Mouse (Mus musculus): ENCODE measurements around the gene Zfp580.
A peak's percentile ranks its signal among the peaks of the same experiment; 100 is the strongest.
"Not testable (repeated sequence)": the region's sequence is repeated elsewhere in the genome, so short reads cannot be mapped to it uniquely, and the experiment has no call there.

The Zfp580 gene

DNA sequence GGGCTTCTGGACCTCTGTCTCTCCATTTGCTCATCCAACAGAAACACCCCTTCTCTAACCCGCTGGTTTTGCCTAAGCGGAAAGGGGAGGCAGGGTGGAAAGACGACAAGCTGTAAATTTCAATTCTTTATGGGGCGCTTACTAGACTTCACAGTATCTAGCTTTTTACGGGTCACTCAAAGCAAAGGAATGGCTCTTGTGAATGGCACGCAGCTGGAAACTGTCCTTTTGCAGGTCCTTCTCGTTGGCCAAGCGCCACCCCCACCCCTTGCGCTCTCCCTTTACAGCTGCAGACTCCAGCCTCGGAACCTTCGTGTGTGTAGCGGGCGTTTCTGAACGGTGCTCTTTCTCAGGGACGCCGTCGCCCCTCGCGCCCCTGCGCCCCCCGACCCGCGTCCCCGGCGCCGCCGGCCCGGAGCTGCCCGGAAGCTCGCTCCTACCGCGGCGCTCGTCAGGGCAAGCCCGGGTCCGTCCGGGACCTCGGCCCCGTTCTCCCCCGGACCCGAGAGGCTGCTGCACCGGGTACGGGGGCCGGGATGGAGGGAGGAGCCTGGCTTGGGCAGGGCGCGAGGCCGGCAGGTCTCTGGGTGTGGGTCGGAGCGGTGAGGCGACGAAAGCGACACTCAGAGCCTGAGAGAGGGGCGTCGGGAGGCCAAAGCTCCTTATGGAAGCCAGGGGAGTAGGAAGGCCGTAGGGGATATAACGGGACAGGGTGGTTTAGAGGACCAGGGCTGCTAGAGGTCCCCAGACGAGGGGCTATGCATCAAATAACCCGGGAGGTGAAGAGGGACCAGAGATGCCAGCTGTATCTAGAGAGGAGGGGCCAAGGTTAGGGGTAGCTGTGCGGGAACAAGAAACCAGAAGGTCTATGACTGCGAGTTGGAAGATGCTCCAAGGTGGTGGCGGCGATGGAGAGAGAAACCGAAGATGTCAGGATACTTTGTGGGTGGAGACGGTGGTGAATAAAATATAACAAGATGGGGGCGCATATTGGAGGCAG lies at the start of gene Zfp580:
TSS of gene Zfp580 (plus strand) at position 346 of the 1,000 bp plus-strand sequence.
- DNase-seq (ENCODE audit: low read depth), result peak; percentile 86

DNA sequence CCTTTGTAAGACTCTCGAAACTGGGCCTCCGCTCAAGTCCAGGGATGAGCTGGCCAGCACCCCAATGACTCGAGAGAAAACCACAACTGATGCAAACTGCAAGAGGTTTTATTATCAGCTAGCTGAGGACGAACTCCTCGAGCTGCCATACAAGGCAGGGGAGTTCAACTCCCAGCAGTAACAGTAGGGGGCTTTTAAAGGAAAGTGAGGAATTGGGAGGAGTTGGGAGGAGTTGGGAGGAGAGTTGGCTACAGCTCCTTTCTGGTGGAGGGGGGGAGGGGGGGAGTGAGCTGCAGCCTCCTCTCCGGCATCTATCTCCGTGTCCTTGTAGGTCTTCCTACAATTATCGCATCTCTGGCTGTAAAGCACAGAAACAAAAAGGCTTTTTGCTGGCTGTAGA lies 48.5 kb upstream of the Zfp580 start:
- not testable (repeated sequence) for DNase-seq (ENCODE audit: low read depth)

DNA sequence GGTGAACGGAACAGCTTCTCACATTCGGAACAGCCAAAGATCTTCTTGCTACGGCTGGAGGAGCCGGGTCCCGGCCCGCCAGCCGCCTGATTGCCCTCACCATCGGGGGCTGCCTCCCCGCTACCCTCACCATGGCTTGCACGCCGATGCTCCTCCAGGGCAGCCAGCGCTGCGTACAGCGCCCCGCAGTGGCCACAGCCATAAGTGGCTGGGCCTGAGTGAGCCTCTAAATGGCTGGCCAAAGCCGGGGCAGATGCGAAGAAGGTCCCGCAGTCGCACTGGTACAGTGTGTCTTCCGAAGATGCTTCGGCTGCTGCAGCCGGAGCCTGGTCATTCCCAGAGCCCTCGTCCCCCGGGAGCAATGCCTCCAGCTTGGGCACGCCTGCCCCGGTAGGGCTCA lies 43.1 kb upstream of the Zfp580 start:
- DNase-seq (ENCODE audit: low read depth), result no peak

DNA sequence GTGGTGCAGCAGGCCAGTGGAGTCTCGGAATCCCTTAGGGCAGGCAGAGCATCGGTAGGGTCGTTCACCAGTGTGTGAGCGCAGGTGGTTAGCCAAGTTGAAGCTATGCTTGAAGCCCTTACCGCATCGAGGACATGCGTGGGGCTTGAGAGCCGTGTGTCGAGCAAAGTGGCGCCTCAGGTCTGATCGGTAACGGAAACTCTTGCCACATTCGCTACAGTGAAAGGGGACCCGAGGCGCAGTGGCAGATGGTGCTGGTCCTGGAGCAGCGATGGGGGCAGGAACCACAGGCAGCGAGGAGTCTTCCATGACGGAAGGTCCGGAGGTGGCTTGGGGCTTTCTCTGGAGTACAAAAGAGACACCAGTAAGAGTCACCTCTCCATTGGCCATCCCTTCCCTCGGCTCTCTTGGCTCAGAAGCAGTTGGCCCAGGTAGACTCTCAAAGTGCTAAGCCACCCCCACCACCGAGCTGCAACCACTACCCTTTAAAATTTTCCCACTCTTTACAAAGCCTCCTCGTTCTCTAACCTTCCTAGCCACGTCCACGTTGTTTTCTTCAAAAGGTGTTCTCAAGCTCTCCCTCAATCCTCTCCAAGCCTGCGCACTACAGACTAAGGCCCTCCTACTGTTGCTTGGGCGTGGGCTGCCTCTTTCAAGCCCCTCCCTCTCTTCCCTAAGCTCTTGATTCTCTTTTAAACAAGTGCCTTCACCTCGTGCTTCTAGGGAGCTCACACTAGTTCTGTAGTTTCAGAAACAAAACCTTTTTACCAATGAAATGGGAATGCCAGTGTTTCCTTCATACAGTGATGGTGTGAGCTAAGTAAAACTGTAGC lies 38.4 kb upstream of the Zfp580 start:
- DNase-seq (ENCODE audit: low read depth), result peak; percentile 17

DNA sequence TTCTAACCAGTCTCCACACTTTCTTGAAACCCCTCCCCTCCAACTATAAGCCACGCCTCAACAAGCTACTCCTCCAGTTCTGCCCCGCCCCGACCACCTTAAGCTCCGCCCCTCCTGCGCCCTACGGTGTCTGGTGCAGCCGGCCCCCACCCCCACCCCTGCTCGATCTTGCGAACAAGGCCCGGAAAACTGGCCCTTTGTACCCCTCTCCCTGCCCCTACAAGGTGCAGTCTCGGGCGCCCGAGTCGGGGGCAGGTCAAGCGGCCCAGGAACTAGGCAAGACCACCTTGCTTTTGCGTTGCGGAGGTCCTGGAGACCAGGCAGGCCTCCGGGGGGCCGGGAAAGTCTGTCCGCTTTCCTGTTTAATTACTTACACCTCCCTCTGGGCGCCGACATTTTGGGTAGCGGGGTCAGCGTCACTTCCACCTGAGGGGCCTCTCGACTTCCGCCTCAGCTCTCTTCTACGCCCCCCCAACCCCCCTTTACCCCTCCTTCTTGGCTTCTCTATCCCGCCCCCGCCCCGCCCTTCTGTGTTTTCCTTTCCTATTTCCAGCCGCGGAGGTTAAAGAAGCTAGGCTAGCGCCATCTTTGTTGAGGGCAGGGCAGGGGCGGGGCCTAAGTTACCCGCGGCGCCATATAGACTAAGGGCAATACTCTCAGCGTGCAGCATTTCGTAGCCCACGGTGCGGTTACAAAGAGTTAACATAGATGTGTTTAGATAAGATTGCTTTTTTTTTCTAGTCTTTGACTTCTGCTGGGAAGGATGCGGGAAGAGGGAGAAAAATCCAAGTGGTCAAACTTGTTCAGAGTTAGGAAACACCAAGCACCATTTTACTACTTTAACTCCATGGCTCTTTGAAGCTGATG lies 36.9 kb upstream of the Zfp580 start, which contains the start of the genes Zfp524 and Fiz1:
TSS of gene Zfp524 (plus strand) at position 165 of the 867 bp plus-strand sequence.
TSS of gene Fiz1 (minus strand) at position 447 of the 867 bp plus-strand sequence.
- DNase-seq (ENCODE audit: low read depth), result peak; percentile 99

DNA sequence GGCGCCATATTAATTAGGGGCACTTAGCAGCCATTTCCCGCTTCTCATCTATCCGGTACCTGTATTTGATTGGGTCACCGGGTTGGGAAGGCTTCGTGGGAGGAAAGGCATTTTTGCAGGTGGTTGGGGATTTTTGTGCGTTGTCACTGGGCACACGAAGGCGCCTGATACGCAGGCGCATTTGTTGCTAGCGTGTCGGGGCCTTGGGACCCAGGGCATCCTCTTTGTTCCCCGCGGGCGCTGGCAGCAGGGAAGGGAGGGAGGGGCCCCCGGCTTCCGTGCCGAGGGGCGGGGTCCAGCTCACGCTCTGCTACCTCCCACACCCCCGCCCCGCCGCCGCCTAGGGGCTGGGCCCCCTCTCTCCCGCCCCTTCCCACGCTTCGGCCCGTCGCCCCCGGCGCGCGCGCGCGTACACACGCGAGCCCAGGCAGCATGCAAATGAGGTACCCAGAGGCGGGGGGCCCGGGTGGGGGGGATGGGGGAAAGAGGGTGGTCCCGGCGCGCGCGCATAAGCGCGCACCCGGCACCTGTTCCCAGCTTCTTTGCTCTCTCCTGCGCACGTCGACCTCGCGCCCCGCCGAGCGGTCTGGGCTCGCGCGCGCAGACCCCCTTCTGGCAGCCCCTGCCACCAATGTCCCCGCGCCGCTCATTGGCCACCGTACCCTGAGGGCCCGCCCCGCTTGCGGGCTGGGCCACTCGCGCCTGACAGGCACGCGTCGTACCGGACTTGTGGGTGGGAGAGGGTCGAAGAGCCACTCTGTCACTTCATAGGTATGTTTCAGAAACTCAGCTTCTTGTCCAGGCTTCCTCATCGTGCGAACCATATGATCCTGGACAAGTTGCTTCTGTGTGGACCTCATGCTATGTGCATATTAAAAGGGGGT lies 36.0 kb upstream of the Zfp580 start, which contains the start of gene Gm44973:
TSS of gene Gm44973 (plus strand) at position 379 of the 884 bp plus-strand sequence.
- peak; percentile 96 for DNase-seq (ENCODE audit: low read depth)

DNA sequence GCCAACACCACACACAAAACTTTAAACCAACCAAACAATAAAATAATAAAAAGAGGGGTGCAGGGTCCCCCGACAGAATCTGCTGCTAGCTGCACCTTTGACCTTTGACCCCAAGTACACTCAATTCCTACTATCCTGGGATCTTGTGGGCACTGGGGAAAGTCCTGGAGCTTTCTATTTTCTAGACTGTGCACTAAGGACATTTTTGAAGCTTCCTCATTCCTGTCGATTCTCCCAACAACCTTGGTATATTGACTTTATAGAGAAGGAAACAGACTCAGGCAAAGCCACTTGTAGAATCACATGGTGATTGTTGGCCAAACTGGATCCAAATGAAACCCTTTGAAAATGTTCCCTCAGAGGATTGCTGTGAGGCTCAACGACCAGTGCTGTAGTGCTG lies 35.3 kb upstream of the Zfp580 start:
- peak; percentile 11 for DNase-seq (ENCODE audit: low read depth)

DNA sequence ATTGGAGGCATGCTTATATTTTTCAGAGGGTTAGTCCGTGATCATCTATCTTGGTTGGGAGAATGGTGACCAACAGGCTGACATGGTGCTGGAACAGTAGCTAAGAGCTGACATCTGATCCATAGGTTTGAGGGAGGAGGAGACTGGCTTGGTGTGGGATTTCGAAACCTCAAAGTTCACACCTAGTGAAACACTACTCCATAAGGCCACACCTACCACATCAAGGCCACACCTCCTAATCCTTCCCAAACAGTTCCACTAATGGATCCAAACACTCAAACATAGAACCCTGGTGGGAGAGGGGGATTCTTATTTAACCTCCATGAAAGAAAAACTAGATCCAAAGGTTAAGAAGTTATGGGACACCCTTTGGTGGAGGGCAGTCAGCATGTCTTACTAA lies 34.4 kb upstream of the Zfp580 start:
- peak; percentile 19 for DNase-seq (ENCODE audit: low read depth)

DNA sequence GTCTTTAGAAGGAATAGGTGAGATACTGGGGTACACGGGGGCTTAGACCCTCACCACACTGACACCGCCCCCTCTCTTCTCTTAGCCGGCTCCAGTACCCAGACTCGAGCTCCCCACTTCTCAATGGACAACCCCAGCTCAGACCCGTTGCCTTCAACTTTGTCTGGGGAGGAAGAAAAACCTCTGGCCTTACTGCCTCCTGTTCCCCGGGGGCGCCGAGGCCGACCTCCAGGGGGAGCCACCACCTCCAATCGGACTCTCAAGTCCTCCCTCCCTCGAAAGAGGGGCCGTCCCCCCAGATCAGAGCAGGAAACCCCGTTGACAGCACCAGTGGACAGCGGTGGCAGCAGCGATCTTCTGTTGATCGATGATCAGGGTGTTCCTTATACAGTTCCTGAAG lies 34.0 kb upstream of the Zfp580 start:
- no peak for DNase-seq (ENCODE audit: low read depth)

DNA sequence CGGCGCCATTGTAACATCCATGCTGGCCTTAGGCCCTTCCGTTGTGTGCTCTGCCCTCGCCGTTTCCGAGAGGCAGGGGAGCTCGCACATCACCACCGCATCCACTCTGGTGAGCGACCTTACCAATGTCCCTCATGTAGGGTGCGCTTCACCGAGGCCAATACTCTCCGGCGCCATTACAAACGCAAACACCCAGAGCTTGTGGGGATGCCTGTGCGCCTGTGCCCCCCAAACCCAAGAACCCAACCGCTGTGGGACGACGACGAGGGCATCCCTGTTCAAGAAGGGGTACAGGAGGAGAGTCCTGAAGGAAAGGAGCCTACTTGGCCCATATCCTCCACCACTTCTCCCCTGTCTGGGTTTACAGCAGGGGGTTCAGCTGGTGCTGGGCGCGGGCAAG lies 33.4 kb upstream of the Zfp580 start:
- DNase-seq (ENCODE audit: low read depth), result no peak

DNA sequence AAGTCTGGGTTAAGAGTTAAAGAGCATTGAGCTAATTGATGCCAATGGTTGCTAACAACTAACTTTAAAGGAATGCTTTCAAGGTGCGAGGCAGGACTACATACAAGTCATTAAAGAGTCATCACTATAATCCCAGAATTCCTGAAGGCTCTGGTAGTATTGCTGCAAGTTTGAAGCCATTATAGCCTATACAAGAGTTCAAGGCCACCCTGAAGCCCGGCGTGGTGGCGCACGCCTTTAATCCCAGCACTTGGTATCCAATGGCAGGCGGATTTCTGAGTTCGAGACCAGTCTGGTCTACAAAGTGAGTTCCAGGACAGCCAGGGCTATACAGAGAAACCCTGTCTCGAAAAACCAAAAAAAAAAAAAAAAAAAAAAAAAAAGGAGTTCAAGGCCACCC lies 31.8 kb upstream of the Zfp580 start:
- DNase-seq (ENCODE audit: low read depth), result peak; percentile 41

DNA sequence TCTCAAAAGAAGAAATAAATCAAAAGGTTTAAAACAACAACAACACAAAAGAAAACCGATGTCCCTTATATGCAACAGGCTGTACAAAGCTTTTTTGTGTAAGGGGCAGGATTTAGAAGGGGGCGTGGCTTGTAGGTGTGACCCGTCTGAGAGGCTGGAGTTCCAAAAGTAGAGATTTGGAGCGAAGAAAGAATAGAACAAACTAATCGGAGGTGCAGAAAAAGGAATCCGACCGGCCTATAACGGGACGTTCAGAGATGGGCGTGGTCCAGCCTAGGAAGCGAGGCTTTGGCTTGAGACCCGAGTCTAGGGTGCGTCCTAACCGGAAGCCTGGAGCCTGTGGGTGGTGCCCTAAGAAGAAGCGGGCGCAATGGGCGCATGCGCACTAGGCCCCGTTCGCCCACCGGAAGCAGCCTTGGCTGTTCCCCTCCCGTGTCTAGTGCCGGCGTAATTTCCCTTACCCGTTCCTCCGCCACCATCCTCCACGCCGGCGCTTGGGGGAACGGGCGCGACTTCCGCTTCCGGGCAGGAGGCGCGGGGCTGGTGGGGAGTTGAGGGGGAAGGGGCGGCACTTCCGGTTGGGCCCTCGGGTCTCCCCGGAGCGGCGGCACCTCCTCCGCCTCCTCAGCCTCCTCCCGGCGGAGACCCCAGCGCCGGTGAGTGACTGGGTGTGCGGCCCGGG lies 31.2 kb upstream of the Zfp580 start, which contains the start of the genes Zfp865 and Ccdc106:
TSS of gene Zfp865 (plus strand) at position 377 of the 682 bp plus-strand sequence.
TSS of gene Ccdc106 (plus strand) at position 554 of the 682 bp plus-strand sequence.
- DNase-seq (ENCODE audit: low read depth), result peak; percentile 99

DNA sequence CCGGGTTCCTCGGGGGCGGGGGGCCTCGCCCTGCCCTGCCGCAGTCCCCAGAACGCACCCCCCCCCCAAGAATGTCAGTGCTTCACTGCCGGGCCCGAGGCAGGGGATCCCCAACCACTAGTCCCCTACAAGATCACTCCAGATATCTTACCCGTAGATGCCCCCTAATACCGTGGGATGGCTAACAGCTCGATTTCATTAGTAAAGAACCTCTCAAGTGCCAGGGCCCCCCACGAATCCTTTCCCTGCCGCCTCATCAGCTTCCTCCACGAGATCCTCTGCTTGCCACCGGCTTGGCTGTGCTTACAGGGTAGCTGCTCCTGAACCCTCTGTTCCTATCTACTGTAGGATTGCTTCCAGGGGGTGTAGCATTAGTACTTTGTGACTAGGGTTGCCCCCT lies 30.7 kb upstream of the Zfp580 start:
- peak; percentile 59 for DNase-seq (ENCODE audit: low read depth)

DNA sequence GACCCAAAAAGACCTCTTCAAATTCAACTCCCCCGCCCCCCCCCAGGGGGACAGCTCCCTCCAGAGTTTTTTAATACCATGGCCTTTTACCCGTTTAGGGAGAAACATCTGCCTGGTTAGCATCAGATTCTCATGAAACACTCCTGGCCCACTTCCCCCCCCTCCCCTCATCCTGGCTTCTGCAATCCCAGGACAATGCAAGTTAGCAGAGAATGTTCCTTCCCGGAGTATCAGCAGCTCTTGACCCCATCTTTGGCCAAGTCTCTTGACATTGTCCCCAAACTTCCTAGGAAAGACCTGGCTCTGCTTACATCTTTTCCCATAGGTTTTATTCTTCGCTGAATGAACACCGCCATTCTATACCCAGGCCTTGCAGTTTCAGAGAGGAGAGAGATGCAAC lies 30.1 kb upstream of the Zfp580 start:
- DNase-seq (ENCODE audit: low read depth), result peak; percentile 22

DNA sequence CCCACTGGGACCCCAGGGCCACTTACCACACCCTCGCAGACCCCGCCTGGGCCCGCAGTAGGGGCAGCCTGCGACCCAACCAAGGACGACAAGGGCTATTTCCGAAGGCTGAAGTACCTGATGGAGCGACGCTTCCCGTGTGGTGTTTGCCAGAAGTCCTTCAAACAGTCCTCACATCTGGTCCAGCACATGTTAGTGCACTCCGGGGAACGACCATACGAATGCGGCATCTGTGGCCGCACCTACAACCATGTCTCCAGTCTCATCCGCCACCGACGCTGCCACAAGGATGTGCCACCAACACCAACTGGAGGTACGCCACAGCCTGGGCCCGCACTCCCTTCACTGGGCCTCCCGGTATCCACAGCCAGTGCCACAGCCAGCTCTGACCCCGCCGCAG lies 21.8 kb upstream of the Zfp580 start:
- no peak for DNase-seq (ENCODE audit: low read depth)

DNA sequence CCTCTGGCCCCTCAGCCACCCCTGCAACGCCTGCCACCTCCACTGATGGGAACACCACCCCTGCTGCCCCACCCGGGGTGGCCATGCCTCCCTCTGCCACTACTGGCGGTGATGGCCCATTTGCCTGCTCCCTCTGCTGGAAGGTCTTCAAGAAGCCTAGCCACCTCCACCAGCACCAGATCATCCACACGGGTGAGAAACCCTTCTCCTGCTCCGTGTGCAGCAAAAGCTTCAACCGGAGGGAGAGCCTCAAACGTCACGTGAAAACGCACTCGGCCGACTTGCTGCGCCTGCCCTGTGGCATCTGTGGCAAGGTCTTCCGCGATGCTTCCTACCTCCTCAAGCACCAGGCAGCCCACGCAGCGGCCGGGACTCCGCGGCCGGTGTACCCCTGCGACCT lies 21.4 kb upstream of the Zfp580 start:
- no peak for DNase-seq (ENCODE audit: low read depth)

DNA sequence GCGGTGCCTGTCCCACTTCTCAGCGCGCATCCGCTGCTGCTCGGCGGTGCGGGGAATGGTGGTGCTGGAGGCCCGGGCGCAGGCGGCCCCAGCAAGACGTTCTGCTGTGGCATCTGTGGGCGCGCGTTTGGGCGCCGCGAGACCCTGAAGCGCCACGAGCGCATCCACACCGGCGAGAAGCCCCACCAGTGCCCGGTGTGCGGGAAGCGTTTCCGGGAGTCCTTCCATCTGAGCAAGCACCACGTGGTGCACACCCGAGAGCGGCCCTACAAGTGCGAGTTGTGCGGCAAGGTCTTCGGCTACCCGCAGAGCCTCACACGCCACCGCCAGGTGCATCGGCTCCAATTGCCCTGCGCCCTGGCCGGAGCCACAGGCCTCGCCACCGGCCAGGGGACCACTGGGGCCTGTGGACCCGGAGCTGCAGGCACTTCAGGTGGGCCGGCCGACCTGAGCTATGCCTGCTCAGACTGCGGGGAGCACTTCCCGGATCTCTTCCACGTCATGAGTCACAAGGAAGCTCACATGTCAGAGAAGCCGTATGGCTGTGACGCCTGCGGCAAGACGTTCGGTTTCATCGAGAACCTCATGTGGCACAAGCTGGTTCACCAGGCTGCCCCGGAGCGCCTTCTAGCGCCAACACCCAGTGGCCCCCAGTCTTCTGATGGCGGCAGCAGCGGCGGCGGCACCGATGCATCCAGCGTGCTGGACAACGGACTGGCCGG lies 20.6 kb upstream of the Zfp580 start:
- no peak for DNase-seq (ENCODE audit: low read depth)

DNA sequence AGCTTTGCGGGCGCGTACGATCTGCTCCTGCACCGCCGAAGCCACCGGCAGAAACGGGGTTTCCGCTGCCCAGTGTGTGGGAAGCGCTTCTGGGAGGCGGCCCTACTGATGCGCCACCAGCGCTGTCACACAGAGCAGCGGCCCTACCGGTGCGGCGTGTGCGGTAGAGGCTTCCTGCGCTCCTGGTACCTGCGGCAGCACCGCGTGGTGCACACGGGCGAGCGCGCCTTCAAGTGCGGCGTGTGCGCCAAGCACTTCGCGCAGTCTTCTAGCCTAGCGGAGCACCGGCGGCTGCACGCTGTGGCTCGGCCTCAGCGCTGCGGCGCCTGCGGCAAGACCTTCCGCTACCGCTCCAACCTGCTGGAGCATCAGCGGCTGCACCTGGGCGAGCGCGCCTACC lies 19.8 kb upstream of the Zfp580 start:
- no peak for DNase-seq (ENCODE audit: low read depth)

DNA sequence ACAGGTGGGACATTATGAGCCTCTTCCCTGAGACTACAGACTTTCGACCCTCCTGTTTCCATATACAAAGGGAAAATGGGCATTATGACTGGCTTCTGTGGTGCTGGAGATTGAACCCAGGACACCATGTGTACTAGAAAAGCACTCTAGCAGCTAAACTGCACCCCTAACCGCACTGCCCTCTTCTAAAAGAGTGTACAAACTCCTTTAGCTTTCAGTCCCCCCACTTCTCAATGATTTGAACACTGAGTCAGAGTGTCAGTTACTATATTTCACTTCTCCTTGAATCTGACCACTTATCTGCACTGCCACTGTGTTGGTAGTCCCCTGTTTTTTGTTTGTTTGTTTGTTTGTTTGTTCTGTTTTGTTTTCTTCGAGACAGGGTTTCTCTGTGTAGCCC lies 17.5 kb upstream of the Zfp580 start, which contains the start of gene 4632433K11Rik:
TSS of gene 4632433K11Rik (plus strand) at position 301 of the 400 bp plus-strand sequence.
- DNase-seq (ENCODE audit: low read depth), result no peak
